Mouse (Mus musculus): ENCODE data around the gene Mup3. TPM values are rescaled to one million over a fixed set of nuclear protein-coding genes. Genes with fewer than 3 reads are reported as not detected.
"Not testable (repeated sequence)": the region's sequence is repeated elsewhere in the genome, so short reads cannot be mapped to it uniquely, and the experiment has no call there.

Mup3 gene
- total RNA-seq (2014; rRNA removed; ENCODE audit: low replicate concordance), result not detected in 2 replicates
- polyA plus RNA-seq (2015; fragmentation: Nextera tagmentation; extraction: Ambion mirVana), result not detected in 2 replicates

GRCm38 (mm10) chr4:62087241-62087640 lies at the start of gene Mup3:
Gene Mup3, minus strand, starts transcription at chr4:62087342.
- TF ChIP-seq EP300 (IDR thresholded peaks at IDR 0.05; ENCODE audit: low read depth) (no peak), CTCF (IDR thresholded peaks at IDR 0.05; ENCODE audit: low read depth) (no peak)
- H3K27me3 ChIP-seq (ENCODE audit: control insufficient read depth, insufficient read depth, low read length), result no peaks in the 10 kb centered on the region
- H3K9ac ChIP-seq (replicated peaks; ENCODE audit: low read depth, low read length), result no peak within 1 kb of the TSS
- H3K36me3 ChIP-seq (replicated peaks; ENCODE audit: control insufficient read depth, insufficient read depth, low read length), result no peaks in the 10 kb centered on the region
- no peaks in the 10 kb centered on the region for H3K4me1 ChIP-seq (ENCODE audit: control insufficient read depth, insufficient read depth)
- no peak within 1 kb of the TSS for H3K27ac ChIP-seq (ENCODE audit: low read depth)
- H3K4me3 ChIP-seq (ENCODE audit: low read depth, low read length), result no peak within 1 kb of the TSS
- no peak for DNase-seq (ENCODE audit: low spot score)
- no peak for ATAC-seq (ENCODE audit: insufficient read depth, low read depth)
- 0 out of 2 replicates have a peak, but pooled peaks cover 3% of the 10 kb centered on the region for H3K9me3 ChIP-seq (replicated peaks; ENCODE audit: control insufficient read depth, low read length)
- WGBS, result 76% methylated on average over 2 of the region's 2 CpGs
- H3K4me2 ChIP-seq (ENCODE audit: low read depth, low read length), result no peak within 1 kb of the TSS

GRCm38 (mm10) chr4:62133706-62134105 lies 46.6 kb upstream of the Mup3 start:
- ATAC-seq (ENCODE audit: insufficient read depth, low read depth) (no peak), DNase-seq (ENCODE audit: low spot score) (no peak)
- no peaks in the 10 kb centered on the region; the same call in 1 of the 2 replicates for H3K9me3 ChIP-seq (replicated peaks; ENCODE audit: control insufficient read depth, low read length)
- no peak overlapping the region for H3K4me3 ChIP-seq (ENCODE audit: low read depth, low read length)
- no peak overlapping the region for H3K9ac ChIP-seq (replicated peaks; ENCODE audit: low read depth, low read length)
- 56% methylated on average over 7 of the region's 7 CpGs for WGBS
- no peaks in the 10 kb centered on the region for H3K4me1 ChIP-seq (ENCODE audit: control insufficient read depth, insufficient read depth)
- no peak overlapping the region for H3K4me2 ChIP-seq (ENCODE audit: low read depth, low read length)
- H3K27me3 ChIP-seq (ENCODE audit: control insufficient read depth, insufficient read depth, low read length), result no peaks in the 10 kb centered on the region
- H3K27ac ChIP-seq (ENCODE audit: low read depth), result no peak overlapping the region
- TF ChIP-seq EP300 (IDR thresholded peaks at IDR 0.05; ENCODE audit: low read depth), result no peak
- no peak; the same call in 1 of the 2 replicates for TF ChIP-seq CTCF (IDR thresholded peaks at IDR 0.05; ENCODE audit: low read depth)
- no peaks in the 10 kb centered on the region for H3K36me3 ChIP-seq (replicated peaks; ENCODE audit: control insufficient read depth, insufficient read depth, low read length)

- H3K9ac ChIP-seq (replicated peaks; ENCODE audit: low read depth, low read length); H3K4me3 ChIP-seq (ENCODE audit: low read depth, low read length); H3K27me3 ChIP-seq (ENCODE audit: control insufficient read depth, insufficient read depth, low read length); DNase-seq (ENCODE audit: low spot score); H3K27ac ChIP-seq (ENCODE audit: low read depth); H3K4me1 ChIP-seq (ENCODE audit: control insufficient read depth, insufficient read depth); H3K36me3 ChIP-seq (replicated peaks; ENCODE audit: control insufficient read depth, insufficient read depth, low read length); ATAC-seq (ENCODE audit: insufficient read depth, low read depth); H3K9me3 ChIP-seq (replicated peaks; ENCODE audit: control insufficient read depth, low read length); H3K4me2 ChIP-seq (ENCODE audit: low read depth, low read length): not testable (repeated sequence)
- peak; percentile 40 for TF ChIP-seq CTCF (IDR thresholded peaks at IDR 0.05; ENCODE audit: low read depth)
- WGBS, result 63% methylated on average over 1 of the region's 2 CpGs
Observed at GRCm38 (mm10) chr4:62103366-62103765, 16.2 kb upstream of the Mup3 start.

GRCm38 (mm10) chr4:62087953-62088352 lies 811 bp upstream of the Mup3 start:
- no peak overlapping the region for H3K4me3 ChIP-seq (ENCODE audit: low read depth, low read length)
- 63% methylated on average over 2 of the region's 2 CpGs for WGBS
- H3K36me3 ChIP-seq (replicated peaks; ENCODE audit: control insufficient read depth, insufficient read depth, low read length), result no peaks in the 10 kb centered on the region
- no peak overlapping the region for H3K27ac ChIP-seq (ENCODE audit: low read depth)
- H3K9me3 ChIP-seq (replicated peaks; ENCODE audit: control insufficient read depth, low read length), result 0 out of 2 replicates have a peak, but pooled peaks cover 3% of the 10 kb centered on the region
- no peaks in the 10 kb centered on the region for H3K27me3 ChIP-seq (ENCODE audit: control insufficient read depth, insufficient read depth, low read length)
- no peaks in the 10 kb centered on the region for H3K4me1 ChIP-seq (ENCODE audit: control insufficient read depth, insufficient read depth)
- no peak for TF ChIP-seq CTCF (IDR thresholded peaks at IDR 0.05; ENCODE audit: low read depth)
- no peak overlapping the region for H3K9ac ChIP-seq (replicated peaks; ENCODE audit: low read depth, low read length)
- ATAC-seq (ENCODE audit: insufficient read depth, low read depth), result no peak
- DNase-seq (ENCODE audit: low spot score), result no peak
- no peak overlapping the region for H3K4me2 ChIP-seq (ENCODE audit: low read depth, low read length)

GRCm38 (mm10) chr4:62082755-62083154 lies 4.4 kb downstream of the Mup3 start:
- DNase-seq (ENCODE audit: low spot score) (no peak), ATAC-seq (ENCODE audit: insufficient read depth, low read depth) (no peak)
- Histone ChIP-seq H3K9ac (replicated peaks; ENCODE audit: low read depth, low read length) (no peak overlapping the region), H3K4me1 (ENCODE audit: control insufficient read depth, insufficient read depth) (no peaks in the 10 kb centered on the region), H3K4me3 (ENCODE audit: low read depth, low read length) (no peak overlapping the region), H3K27me3 (ENCODE audit: control insufficient read depth, insufficient read depth, low read length) (no peaks in the 10 kb centered on the region), H3K36me3 (replicated peaks; ENCODE audit: control insufficient read depth, insufficient read depth, low read length) (no peaks in the 10 kb centered on the region), H3K27ac (ENCODE audit: low read depth) (no peak overlapping the region), H3K9me3 (replicated peaks; ENCODE audit: control insufficient read depth, low read length) (no peaks in the 10 kb centered on the region), H3K4me2 (ENCODE audit: low read depth, low read length) (no peak overlapping the region)
- TF ChIP-seq EP300 (IDR thresholded peaks at IDR 0.05; ENCODE audit: low read depth) (no peak), CTCF (IDR thresholded peaks at IDR 0.05; ENCODE audit: low read depth) (no peak)

GRCm38 (mm10) chr4:62075126-62075525 lies 12.0 kb downstream of the Mup3 start:
- ATAC-seq (ENCODE audit: insufficient read depth, low read depth) (no peak), DNase-seq (ENCODE audit: low spot score) (no peak)
- H3K27ac ChIP-seq (ENCODE audit: low read depth), result no peak overlapping the region
- H3K4me1 ChIP-seq (ENCODE audit: control insufficient read depth, insufficient read depth), result no peaks in the 10 kb centered on the region
- no peaks in the 10 kb centered on the region for H3K36me3 ChIP-seq (replicated peaks; ENCODE audit: control insufficient read depth, insufficient read depth, low read length)
- peaks cover 3% of the 10 kb centered on the region; the same call in 1 of the 2 replicates for H3K9me3 ChIP-seq (replicated peaks; ENCODE audit: control insufficient read depth, low read length)
- 63% methylated on average over 3 of the region's 3 CpGs for WGBS
- no peak overlapping the region for H3K9ac ChIP-seq (replicated peaks; ENCODE audit: low read depth, low read length)
- no peaks in the 10 kb centered on the region for H3K27me3 ChIP-seq (ENCODE audit: control insufficient read depth, insufficient read depth, low read length)
- H3K4me3 ChIP-seq (ENCODE audit: low read depth, low read length), result no peak overlapping the region
- TF ChIP-seq EP300 (IDR thresholded peaks at IDR 0.05; ENCODE audit: low read depth) (no peak), CTCF (IDR thresholded peaks at IDR 0.05; ENCODE audit: low read depth) (no peak)
- H3K4me2 ChIP-seq (ENCODE audit: low read depth, low read length), result no peak overlapping the region

- not testable (repeated sequence) for H3K4me2 ChIP-seq (ENCODE audit: low read depth, low read length); H3K9ac ChIP-seq (replicated peaks; ENCODE audit: low read depth, low read length); DNase-seq (ENCODE audit: low spot score); H3K36me3 ChIP-seq (replicated peaks; ENCODE audit: control insufficient read depth, insufficient read depth, low read length); ATAC-seq (ENCODE audit: insufficient read depth, low read depth); H3K4me3 ChIP-seq (ENCODE audit: low read depth, low read length); H3K4me1 ChIP-seq (ENCODE audit: control insufficient read depth, insufficient read depth); H3K9me3 ChIP-seq (replicated peaks; ENCODE audit: control insufficient read depth, low read length); H3K27ac ChIP-seq (ENCODE audit: low read depth); H3K27me3 ChIP-seq (ENCODE audit: control insufficient read depth, insufficient read depth, low read length)
- 65% methylated on average over 2 of the region's 2 CpGs for WGBS
Observed at GRCm38 (mm10) chr4:62054780-62055179, 32.4 kb downstream of the Mup3 start.

GRCm38 (mm10) chr4:62054058-62054457 lies 33.1 kb downstream of the Mup3 start, which contains the start of gene Mup20:
Gene Mup20, minus strand, starts transcription at chr4:62054158.
- H3K27me3 ChIP-seq (ENCODE audit: control insufficient read depth, insufficient read depth, low read length); H3K4me1 ChIP-seq (ENCODE audit: control insufficient read depth, insufficient read depth); H3K4me2 ChIP-seq (ENCODE audit: low read depth, low read length); ATAC-seq (ENCODE audit: insufficient read depth, low read depth); H3K9ac ChIP-seq (replicated peaks; ENCODE audit: low read depth, low read length); H3K36me3 ChIP-seq (replicated peaks; ENCODE audit: control insufficient read depth, insufficient read depth, low read length); H3K4me3 ChIP-seq (ENCODE audit: low read depth, low read length); H3K27ac ChIP-seq (ENCODE audit: low read depth); DNase-seq (ENCODE audit: low spot score); H3K9me3 ChIP-seq (replicated peaks; ENCODE audit: control insufficient read depth, low read length): not testable (repeated sequence)
- whole genome bisulfite sequencing, result 75% methylated on average over 2 of the region's 3 CpGs

Measured in heart, postnatal 0 days (tissue).